In genomic region chr19:5118384-5118698, GRCm38 (mm10) we compare ENCODE assay signal across 8 mouse cellular contexts. TPM values are rescaled to one million over a fixed set of nuclear protein-coding genes. Genes with fewer than 3 reads are reported as not detected.
A peak's percentile ranks its signal among the peaks of the same experiment; 100 is the strongest.
DNase-seq lines count a peak whose midpoint lies in the region; ATAC-seq and TF ChIP-seq lines count a peak whose summit lies in the region.

Gene Klc2, minus strand, starts transcription at chr19:5118560.

- no peak for ATAC-seq in limb, embryonic 13.5 days (ENCODE audit: low FRiP score, low read depth)
- ATAC-seq in stomach, embryonic 16.5 days (ENCODE audit: insufficient read depth, low FRiP score): peak; percentile 92; the same call in 1 of the 2 replicates

- H3K4me1 ChIP-seq in spleen, adult 2 months (ENCODE audit: control insufficient read depth, insufficient read depth, insufficient read length): peaks cover 5% of the 10 kb centered on the region
- H3K4me1 ChIP-seq in forebrain, embryonic 10.5 days: peaks cover 20% of the 10 kb centered on the region
- H3K4me1 ChIP-seq in limb, embryonic 13.5 days: peaks cover 19% of the 10 kb centered on the region
- H3K4me1 ChIP-seq in stomach, embryonic 16.5 days (ENCODE audit: control insufficient read depth, insufficient read depth, low read length): peaks cover 8% of the 10 kb centered on the region; the same call in 1 of the 2 replicates

- no peak for TF ChIP-seq CTCF in spleen, adult 2 months (IDR thresholded peaks at IDR 0.05; ENCODE audit: extremely low read depth, insufficient read depth, insufficient read length, insufficient replicate concordance)

- WGBS in spleen, adult 2 months: 7% methylated on average over 18 of the region's 18 CpGs
- WGBS in forebrain, embryonic 10.5 days: 1% methylated on average over 18 of the region's 18 CpGs
- under 1% methylated on average over 18 of the region's 18 CpGs for WGBS in limb, embryonic 13.5 days
- 1% methylated on average over 18 of the region's 18 CpGs for WGBS in stomach, embryonic 16.5 days

- peak within 1 kb of the TSS; percentile 85 for H3K4me3 ChIP-seq in spleen, adult 2 months (ENCODE audit: extremely low read depth, insufficient read depth, insufficient read length)
- H3K4me3 ChIP-seq in forebrain, embryonic 10.5 days: peak within 1 kb of the TSS; percentile 89
- peak within 1 kb of the TSS; percentile 65 for H3K4me3 ChIP-seq in limb, embryonic 13.5 days
- peak within 1 kb of the TSS; percentile 87 for H3K4me3 ChIP-seq in stomach, embryonic 16.5 days (replicated peaks; ENCODE audit: low read length)

- H3K36me3 ChIP-seq in spleen, adult 2 months (ENCODE audit: control insufficient read depth, insufficient read depth, low read length): no peaks in the 10 kb centered on the region
- H3K36me3 ChIP-seq in forebrain, embryonic 10.5 days (replicated peaks): peaks cover 20% of the 10 kb centered on the region
- H3K36me3 ChIP-seq in limb, embryonic 13.5 days: peaks cover 21% of the 10 kb centered on the region
- no peaks in the 10 kb centered on the region for H3K36me3 ChIP-seq in stomach, embryonic 16.5 days (ENCODE audit: control insufficient read depth, insufficient read depth, low read length)

- peak within 1 kb of the TSS; percentile 83 for H3K9ac ChIP-seq in limb, embryonic 13.5 days
- peak within 1 kb of the TSS; percentile 83 for H3K9ac ChIP-seq in stomach, embryonic 16.5 days (ENCODE audit: low read length)

- intact Hi-C loops in heart, postnatal 36 days (cut with DNase I): no loop called here

- DNase-seq in spleen, adult 2 months (ENCODE audit: low read depth in 1 of 2, low spot score in 2 of 2): no peak
- no peak for DNase-seq in spleen, postnatal 10 days (ENCODE audit: low spot score in 2 of 2)
- no peak for DNase-seq in forebrain, embryonic 10.5 days (ENCODE audit: extremely low spot score, low spot score)
- DNase-seq in heart, postnatal 36 days: no peak
- DNase-seq in embryo, embryonic 11 days: no peak
- no peak for DNase-seq in cerebellum, adult 11 months

- TF ChIP-seq POLR2A in spleen, adult 2 months (IDR thresholded peaks at IDR 0.05; ENCODE audit: low read depth, low read length): no peak

- H3K9me3 ChIP-seq in forebrain, embryonic 10.5 days: no peaks in the 10 kb centered on the region
- no peaks in the 10 kb centered on the region for H3K9me3 ChIP-seq in limb, embryonic 13.5 days
- H3K9me3 ChIP-seq in stomach, embryonic 16.5 days (replicated peaks; ENCODE audit: control insufficient read depth, low read length): no peaks in the 10 kb centered on the region

- H3K27ac ChIP-seq in spleen, adult 2 months (ENCODE audit: insufficient read depth, low read length): peak within 1 kb of the TSS; percentile 58
- H3K27ac ChIP-seq in forebrain, embryonic 10.5 days: peak within 1 kb of the TSS; percentile 91
- peak within 1 kb of the TSS; percentile 90 for H3K27ac ChIP-seq in limb, embryonic 13.5 days
- H3K27ac ChIP-seq in stomach, embryonic 16.5 days (ENCODE audit: low read length): peak within 1 kb of the TSS; percentile 91

- H3K27me3 ChIP-seq in spleen, adult 2 months (ENCODE audit: control insufficient read depth, insufficient read depth, low read length): 0 out of 2 replicates have a peak, but pooled peaks cover 1% of the 10 kb centered on the region
- H3K27me3 ChIP-seq in forebrain, embryonic 10.5 days (ENCODE audit: poor library complexity, severe bottlenecking): peaks cover 10% of the 10 kb centered on the region
- H3K27me3 ChIP-seq in limb, embryonic 13.5 days: no peaks in the 10 kb centered on the region
- no peaks in the 10 kb centered on the region for H3K27me3 ChIP-seq in stomach, embryonic 16.5 days (ENCODE audit: control insufficient read depth, insufficient read depth, low read length)

- H3K4me2 ChIP-seq in limb, embryonic 13.5 days (replicated peaks): peak within 1 kb of the TSS; percentile 86
- peak within 1 kb of the TSS; percentile 87 for H3K4me2 ChIP-seq in stomach, embryonic 16.5 days (ENCODE audit: low read depth, low read length)

RNA-seq across cellular contexts. Expression of gene Klc2, which starts in this region (rescaled TPM):
- 26.8 and 27.9 TPM in 2 replicates for polyA plus RNA-seq in spleen, adult 2 months (2012; rRNA removed)
- 26.4 and 27.5 TPM in 2 replicates for polyA plus RNA-seq in forebrain, embryonic 10.5 days (2016; fragmentation: Nextera tagmentation; extraction: Ambion mirVana)
- 10 to 100 TPM; 47.3 to 49.7 TPM for total RNA-seq in heart, postnatal 36 days (2021)
- polyA plus RNA-seq in limb, embryonic 13.5 days (2015; fragmentation: Nextera tagmentation; extraction: Ambion mirVana): 23.6 and 29.0 TPM in 2 replicates
- 13.6 TPM in 2 replicates for polyA plus RNA-seq in stomach, embryonic 16.5 days (2015; fragmentation: Nextera tagmentation; extraction: Ambion mirVana)
